Mouse (Mus musculus) liver, embryonic 12.5 days (tissue): ENCODE results near the gene Mtif3. TPM values are rescaled to one million over a fixed set of nuclear protein-coding genes. Genes with fewer than 3 reads are reported as not detected.

Source experiments
- ATAC-seq: fragments of 200-750 bp; cut with Nextera tagmentation; 2 replicates; pipeline ENCODE4 v1.8.0; 2017; ENCODE audit warnings: moderate number of reproducible peaks, mild to moderate bottlenecking, moderate library complexity
- H3K27ac ChIP-seq: fragments of 300-500 bp; sonication (generic); 2 replicates; pipeline ENCODE4 v1.5.1; 2016; ENCODE audit warnings: mild to moderate bottlenecking
- H3K27me3 ChIP-seq: fragments of 300-500 bp; sonication (generic); replicated peaks from 2 replicates; pipeline ENCODE4 v1.6.1; 2016; ENCODE audit warnings: mild to moderate bottlenecking, moderate library complexity
- H3K36me3 ChIP-seq: fragments of 300-500 bp; sonication (generic); 2 replicates; pipeline ENCODE4 v1.6.1; 2016; ENCODE audit warnings: mild to moderate bottlenecking, moderate library complexity
- H3K4me1 ChIP-seq: fragments of 300-500 bp; sonication (generic); 2 replicates; pipeline ENCODE4 v1.6.1; 2016
- H3K4me2 ChIP-seq: fragments of 300-500 bp; sonication (generic); 2 replicates; pipeline ENCODE4 v1.6.1; 2016; ENCODE audit warnings: mild to moderate bottlenecking, moderate library complexity
- H3K4me3 ChIP-seq: fragments of 300-500 bp; sonication (generic); 2 replicates; pipeline ENCODE4 v1.5.1; 2016; ENCODE audit warnings: mild to moderate bottlenecking, moderate library complexity
- H3K9ac ChIP-seq: fragments of 300-500 bp; sonication (generic); 2 replicates; pipeline ENCODE4 v1.6.1; 2016; ENCODE audit warnings: mild to moderate bottlenecking, moderate library complexity
- H3K9me3 ChIP-seq: fragments of 300-500 bp; sonication (generic); replicated peaks from 2 replicates; pipeline ENCODE4 v1.6.1; 2016; ENCODE audit warnings: mild to moderate bottlenecking, moderate library complexity
- WGBS: fragments of 180-500 bp; shearing (Covaris S2); methylation state at CpG from one replicate; pipeline ENCODE4 v1.1.7; 2016; ENCODE audit not compliant: insufficient replicate concordance; 5-methylcytosine and 5-hydroxymethylcytosine counted together
- polyA plus RNA-seq: library from polyadenylated mRNA; unstranded; fragments of >200 nt; fragmentation: Nextera tagmentation; extraction: Ambion mirVana; gene quantifications from 2 replicates; pipeline ENCODE4 v1.2.1, GENCODE M21; 2016

The Mtif3 gene
- polyA plus RNA-seq, 1 experiment from 2014 or later = 14.9 TPM

DNA sequence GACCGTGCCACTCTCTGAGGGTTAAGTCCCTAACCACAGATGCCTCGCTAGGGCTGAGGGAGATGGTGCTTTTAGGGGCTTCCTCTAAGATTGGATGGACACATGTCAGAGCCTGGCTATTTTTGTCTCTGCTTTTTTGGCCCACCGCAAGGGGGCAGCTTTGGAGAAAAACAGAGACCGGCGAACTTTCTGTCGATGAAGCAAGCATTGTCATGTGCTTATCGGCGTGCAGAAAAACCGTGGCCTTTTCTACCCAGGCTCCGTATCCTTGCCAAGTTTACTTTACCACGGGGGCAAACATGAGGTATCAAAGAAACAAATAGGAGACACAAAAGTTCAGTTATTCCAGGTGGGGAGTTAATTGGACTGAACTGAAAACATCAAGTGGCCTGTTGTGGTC lies 55.0 kb downstream of the Mtif3 start:
- no peak overlapping the region for H3K9ac ChIP-seq
- H3K9me3 ChIP-seq = no peaks in the 10 kb centered on the region
- H3K27ac ChIP-seq = no peak overlapping the region
- H3K4me1 ChIP-seq = peaks cover 26% of the 10 kb centered on the region
- H3K36me3 ChIP-seq = no peaks in the 10 kb centered on the region
- ATAC-seq = no peak
- no peak overlapping the region for H3K4me3 ChIP-seq
- no peak overlapping the region for H3K4me2 ChIP-seq
- peaks cover 4% of the 10 kb centered on the region; the same call in 1 of the 2 replicates for H3K27me3 ChIP-seq
- WGBS = 37% methylated on average over 11 of the region's 11 CpGs

- Histone ChIP-seq H3K9ac (no peak overlapping the region), H3K4me3 (no peak overlapping the region), H3K36me3 (no peaks in the 10 kb centered on the region), H3K4me2 (no peak overlapping the region), H3K9me3 (no peaks in the 10 kb centered on the region), H3K27me3 (no peaks in the 10 kb centered on the region), H3K4me1 (peaks cover 26% of the 10 kb centered on the region), H3K27ac (no peak overlapping the region)
- no peak for ATAC-seq
- 40% methylated on average over 5 of the region's 5 CpGs for WGBS
These were observed 56.1 kb downstream of the Mtif3 start for GRCm38 (mm10) chr5:146907533-146907932.

- Histone ChIP-seq H3K27ac (no peak overlapping the region), H3K27me3 (0 out of 2 replicates have a peak, but pooled peaks cover 4% of the 10 kb centered on the region), H3K36me3 (no peaks in the 10 kb centered on the region), H3K9ac (no peak overlapping the region), H3K9me3 (no peaks in the 10 kb centered on the region), H3K4me3 (0 out of 2 replicates have a peak overlapping the region, but pooled peaks have one; percentile 16), H3K4me2 (peak overlapping the region; percentile 46), H3K4me1 (peaks cover 19% of the 10 kb centered on the region; the same call in 1 of the 2 replicates)
- peak; percentile 11; the same call in 1 of the 2 replicates for ATAC-seq
- WGBS = 24% methylated on average over 14 of the region's 14 CpGs
These were observed 58.0 kb downstream of the Mtif3 start for GRCm38 (mm10) chr5:146905486-146906172.

GRCm38 (mm10) chr5:146904404-146904803 lies 59.2 kb downstream of the Mtif3 start:
- 24% methylated on average over 8 of the region's 8 CpGs for WGBS
- no peak overlapping the region for H3K4me2 ChIP-seq
- no peak overlapping the region for H3K27ac ChIP-seq
- H3K4me1 ChIP-seq = peaks cover 19% of the 10 kb centered on the region; the same call in 1 of the 2 replicates
- no peaks in the 10 kb centered on the region for H3K36me3 ChIP-seq
- H3K4me3 ChIP-seq = no peak overlapping the region
- H3K9ac ChIP-seq = no peak overlapping the region
- H3K9me3 ChIP-seq = no peaks in the 10 kb centered on the region
- ATAC-seq = peak; percentile 70
- 0 out of 2 replicates have a peak, but pooled peaks cover 4% of the 10 kb centered on the region for H3K27me3 ChIP-seq

Other genes starting within 250 kb of the Mtif3 start
- gene Usp12, start 168.8 kb downstream of the Mtif3 start, polyA plus RNA-seq = 13.6 and 13.9 TPM in 2 replicates
- 520 and 529 TPM in 2 replicates for gene Rpl21, start 130.9 kb downstream of the Mtif3 start, polyA plus RNA-seq
- gene Rasl11a, start 118.7 kb downstream of the Mtif3 start, polyA plus RNA-seq = 3.2 and 3.8 TPM in 2 replicates
- gene Gtf3a, start 15.1 kb downstream of the Mtif3 start, polyA plus RNA-seq = 95.1 and 95.7 TPM in 2 replicates
- gene Lnx2, start 112.8 kb upstream of the Mtif3 start, polyA plus RNA-seq = 6.5 and 6.8 TPM in 2 replicates
- gene Polr1d, start 113.2 kb upstream of the Mtif3 start, polyA plus RNA-seq = 116 TPM in 2 replicates
- gene Gsx1, start 224.9 kb upstream of the Mtif3 start, polyA plus RNA-seq = not detected in 2 replicates